Mouse (Mus musculus) heart, embryonic 15.5 days (tissue): ENCODE data around the gene Tmpo. TPM values are rescaled to one million over a fixed set of nuclear protein-coding genes. Genes with fewer than 3 reads are reported as not detected.
"Not testable (repeated sequence)": the region's sequence is repeated elsewhere in the genome, so short reads cannot be mapped to it uniquely, and the experiment has no call there.

ENCODE experiments used
- ATAC-seq: fragments of 200-750 bp; cut with Nextera tagmentation; replicated peaks from 2 replicates; pipeline ENCODE4 v1.8.0; 2017; ENCODE audit warnings: low read depth, moderate TSS enrichment; ENCODE audit not compliant: insufficient number of reproducible peaks, insufficient read depth, low FRiP score
- H3K27ac ChIP-seq: fragments of 300-500 bp; sonication (generic); 2 replicates; pipeline ENCODE4 v1.5.1; 2015; ENCODE audit warnings: mild to moderate bottlenecking, inconsistent platforms
- H3K27me3 ChIP-seq: fragments of 300-500 bp; sonication (generic); 2 replicates; pipeline ENCODE4 v1.6.1; 2015; ENCODE audit warnings: inconsistent platforms
- H3K36me3 ChIP-seq: fragments of 300-500 bp; sonication (generic); 2 replicates; pipeline ENCODE4 v1.6.1; 2015; ENCODE audit warnings: mild to moderate bottlenecking, inconsistent platforms
- H3K4me1 ChIP-seq: fragments of 300-500 bp; sonication (generic); replicated peaks from 2 replicates; pipeline ENCODE4 v1.6.1; 2015; ENCODE audit warnings: inconsistent platforms
- H3K4me2 ChIP-seq: fragments of 300-500 bp; sonication (generic); 2 replicates; pipeline ENCODE4 v1.6.1; 2015; ENCODE audit warnings: inconsistent platforms, mild to moderate bottlenecking, moderate library complexity
- H3K4me3 ChIP-seq: fragments of 300-500 bp; sonication (generic); 2 replicates; pipeline ENCODE4 v1.5.1; 2015; ENCODE audit warnings: mild to moderate bottlenecking, inconsistent platforms
- H3K9ac ChIP-seq: fragments of 300-500 bp; sonication (generic); 2 replicates; pipeline ENCODE4 v1.6.1; 2015; ENCODE audit warnings: mild to moderate bottlenecking, inconsistent platforms
- H3K9me3 ChIP-seq: fragments of 300-500 bp; sonication (generic); replicated peaks from 2 replicates; pipeline ENCODE4 v1.6.1; 2016; ENCODE audit warnings: inconsistent platforms
- WGBS: fragments of 180-500 bp; shearing (Covaris S2); methylation state at CpG from one replicate; pipeline ENCODE4 v1.1.7; 2015; ENCODE audit warnings: mixed read lengths; 5-methylcytosine and 5-hydroxymethylcytosine counted together
- polyA plus RNA-seq: library from polyadenylated mRNA; unstranded; fragments of >200 nt; fragmentation: Nextera tagmentation; extraction: Ambion mirVana; gene quantifications from 2 replicates; pipeline ENCODE4 v1.2.1, GENCODE M21; 2015

The Tmpo gene
- polyA plus RNA-seq, 1 experiment from 2014 or later, result 154 TPM

- H3K4me3 ChIP-seq, result no peak overlapping the region
- H3K36me3 ChIP-seq, result no peaks in the 10 kb centered on the region
- H3K4me2 ChIP-seq, result no peak overlapping the region
- no peaks in the 10 kb centered on the region for H3K9me3 ChIP-seq
- no peaks in the 10 kb centered on the region for H3K4me1 ChIP-seq
- WGBS, result 68% methylated on average over 1 of the region's 1 CpGs
- no peak overlapping the region for H3K27ac ChIP-seq
- no peak overlapping the region for H3K9ac ChIP-seq
- H3K27me3 ChIP-seq, result no peaks in the 10 kb centered on the region
- no peak for ATAC-seq
Measured at GRCm38 (mm10) chr10:91199238-91199780, 18.2 kb upstream of the Tmpo start.

GRCm38 (mm10) chr10:91197704-91198103, 16.6 kb upstream of the Tmpo start:
- Histone ChIP-seq H3K27me3 (no peaks in the 10 kb centered on the region), H3K4me3 (no peak overlapping the region), H3K4me2 (no peak overlapping the region), H3K9ac (no peak overlapping the region), H3K36me3 (no peaks in the 10 kb centered on the region), H3K4me1 (no peaks in the 10 kb centered on the region), H3K9me3 (no peaks in the 10 kb centered on the region), H3K27ac (no peak overlapping the region)
- 88% methylated on average over 8 of the region's 8 CpGs for WGBS
- no peak for ATAC-seq

GRCm38 (mm10) chr10:91196778-91197177, 15.7 kb upstream of the Tmpo start:
- Histone ChIP-seq H3K9ac (no peak overlapping the region), H3K4me3 (no peak overlapping the region), H3K4me2 (no peak overlapping the region), H3K4me1 (no peaks in the 10 kb centered on the region), H3K9me3 (no peaks in the 10 kb centered on the region), H3K27me3 (no peaks in the 10 kb centered on the region), H3K27ac (no peak overlapping the region), H3K36me3 (no peaks in the 10 kb centered on the region)
- no peak for ATAC-seq
- 80% methylated on average over 1 of the region's 1 CpGs for WGBS

- H3K4me1 ChIP-seq, result no peaks in the 10 kb centered on the region
- no peak overlapping the region for H3K4me2 ChIP-seq
- no peaks in the 10 kb centered on the region for H3K9me3 ChIP-seq
- H3K9ac ChIP-seq, result no peak overlapping the region
- no peaks in the 10 kb centered on the region for H3K27me3 ChIP-seq
- ATAC-seq, result no peak
- WGBS, result 81% methylated on average over 5 of the region's 5 CpGs
- H3K27ac ChIP-seq, result no peak overlapping the region
- H3K36me3 ChIP-seq, result no peaks in the 10 kb centered on the region
- no peak overlapping the region for H3K4me3 ChIP-seq
Measured at GRCm38 (mm10) chr10:91195680-91196079, 14.6 kb upstream of the Tmpo start.

GRCm38 (mm10) chr10:91195091-91195490, 14.0 kb upstream of the Tmpo start:
- no peak overlapping the region for H3K4me2 ChIP-seq
- no peak for ATAC-seq
- 80% methylated on average over 14 of the region's 14 CpGs for whole genome bisulfite sequencing

GRCm38 (mm10) chr10:91191851-91192250, 10.7 kb upstream of the Tmpo start:
- H3K4me3 ChIP-seq, result no peak overlapping the region
- H3K9ac ChIP-seq, result no peak overlapping the region
- ATAC-seq, result no peak
- H3K4me1 ChIP-seq, result peaks cover 5% of the 10 kb centered on the region
- no peaks in the 10 kb centered on the region for H3K27me3 ChIP-seq
- 89% methylated on average over 5 of the region's 5 CpGs for WGBS
- H3K36me3 ChIP-seq, result no peaks in the 10 kb centered on the region
- H3K27ac ChIP-seq, result no peak overlapping the region
- no peak overlapping the region for H3K4me2 ChIP-seq
- H3K9me3 ChIP-seq, result no peaks in the 10 kb centered on the region

More at GRCm38 (mm10) chr10:91195091-91195490, 14.0 kb upstream of the Tmpo start:
- no peak overlapping the region for H3K9ac ChIP-seq
- no peaks in the 10 kb centered on the region for H3K27me3 ChIP-seq
- H3K4me3 ChIP-seq, result no peak overlapping the region
- H3K4me1 ChIP-seq, result no peaks in the 10 kb centered on the region
- no peak overlapping the region for H3K27ac ChIP-seq
- H3K9me3 ChIP-seq, result no peaks in the 10 kb centered on the region
- H3K36me3 ChIP-seq, result no peaks in the 10 kb centered on the region

GRCm38 (mm10) chr10:91189476-91189875, 8.4 kb upstream of the Tmpo start:
- no peak for ATAC-seq
- Histone ChIP-seq H3K27ac (no peak overlapping the region), H3K36me3 (no peaks in the 10 kb centered on the region), H3K27me3 (no peaks in the 10 kb centered on the region), H3K4me1 (peaks cover 5% of the 10 kb centered on the region), H3K9me3 (no peaks in the 10 kb centered on the region), H3K4me2 (no peak overlapping the region), H3K4me3 (no peak overlapping the region), H3K9ac (no peak overlapping the region)
- WGBS, result 80% methylated on average over 6 of the region's 6 CpGs

- no peak overlapping the region for H3K9ac ChIP-seq
Measured at GRCm38 (mm10) chr10:91188684-91189287, 7.7 kb upstream of the Tmpo start.

GRCm38 (mm10) chr10:91187872-91188271, 6.8 kb upstream of the Tmpo start:
- ATAC-seq, result peak; percentile 62
- Histone ChIP-seq H3K27ac (peak overlapping the region; percentile 85), H3K4me1 (peaks cover 12% of the 10 kb centered on the region), H3K4me2 (peak overlapping the region; percentile 64), H3K9ac (peak overlapping the region; percentile 61), H3K9me3 (no peaks in the 10 kb centered on the region), H3K27me3 (no peaks in the 10 kb centered on the region), H3K36me3 (no peaks in the 10 kb centered on the region), H3K4me3 (peak overlapping the region; percentile 46)
- WGBS, result 0% methylated on average over 15 of the region's 15 CpGs

More at GRCm38 (mm10) chr10:91188684-91189287, 7.7 kb upstream of the Tmpo start:
- 70% methylated on average over 5 of the region's 5 CpGs for WGBS
- no peak overlapping the region for H3K4me2 ChIP-seq
- no peaks in the 10 kb centered on the region for H3K9me3 ChIP-seq
- no peak overlapping the region for H3K27ac ChIP-seq
- H3K4me3 ChIP-seq, result no peak overlapping the region
- no peak for ATAC-seq
- H3K27me3 ChIP-seq, result no peaks in the 10 kb centered on the region
- H3K36me3 ChIP-seq, result no peaks in the 10 kb centered on the region
- H3K4me1 ChIP-seq, result peaks cover 5% of the 10 kb centered on the region

- H3K36me3 ChIP-seq, result no peaks in the 10 kb centered on the region
- no peak for ATAC-seq
- H3K27me3 ChIP-seq, result no peaks in the 10 kb centered on the region
- peak overlapping the region; percentile 61 for H3K9ac ChIP-seq
- peak overlapping the region; percentile 46 for H3K4me3 ChIP-seq
- 27% methylated on average over 10 of the region's 10 CpGs for WGBS
- peaks cover 14% of the 10 kb centered on the region for H3K4me1 ChIP-seq
- peak overlapping the region; percentile 64 for H3K4me2 ChIP-seq
- no peaks in the 10 kb centered on the region for H3K9me3 ChIP-seq
- peak overlapping the region; percentile 85 for H3K27ac ChIP-seq
Measured at GRCm38 (mm10) chr10:91187349-91187748, 6.2 kb upstream of the Tmpo start.

GRCm38 (mm10) chr10:91185721-91186120, 4.6 kb upstream of the Tmpo start:
- Histone ChIP-seq H3K9ac (no peak overlapping the region), H3K4me1 (peaks cover 14% of the 10 kb centered on the region), H3K27me3 (no peaks in the 10 kb centered on the region), H3K4me2 (no peak overlapping the region), H3K9me3 (no peaks in the 10 kb centered on the region), H3K27ac (no peak overlapping the region), H3K4me3 (no peak overlapping the region), H3K36me3 (no peaks in the 10 kb centered on the region)
- WGBS, result 100% methylated on average over 2 of the region's 2 CpGs
- ATAC-seq, result no peak

- not testable (repeated sequence) for H3K4me2 ChIP-seq, H3K4me3 ChIP-seq, H3K36me3 ChIP-seq, H3K9ac ChIP-seq, H3K27ac ChIP-seq, H3K9me3 ChIP-seq, H3K27me3 ChIP-seq, ATAC-seq
- WGBS, result 66% methylated on average over 5 of the region's 5 CpGs
- H3K4me1 ChIP-seq, result peaks cover 20% of the 10 kb centered on the region
Measured at GRCm38 (mm10) chr10:91184893-91185292, 3.8 kb upstream of the Tmpo start.
